Comparison of ENCODE assay signal across 23 mouse cellular contexts in genomic region chr6:84243385-84243784, GRCm38 (mm10).
DNase-seq lines count a peak whose midpoint lies in the region; ATAC-seq and TF ChIP-seq lines count a peak whose summit lies in the region.
"Had no signal": no experiment of that assay in that cellular context is flagged by ENCODE, and none has a peak within 500 bp of the region (broad histone marks: within the 10 kb centered on the region; RNA-seq: fewer than 3 reads in every experiment).

No protein-coding gene starts in this region.

- H3K4me3 ChIP-seq in heart, embryonic 11.5 days (ENCODE audit: low read depth, low read length), result no peak overlapping the region
- H3K4me3 ChIP-seq in heart, adult 2 months, result no peak overlapping the region
- H3K4me3 ChIP-seq in heart, embryonic 15.5 days, result no peak overlapping the region
- H3K4me3 ChIP-seq: embryonic facial prominence, embryonic 15.5 days; hindbrain, embryonic 12.5 days; liver, embryonic 13.5 days; lung, embryonic 15.5 days; stomach, embryonic 15.5 days had no signal

- TF ChIP-seq CTCF in heart, adult 2 months (IDR thresholded peaks at IDR 0.05), result no peak

- H3K9ac ChIP-seq in heart, embryonic 11.5 days (ENCODE audit: low read depth, low read length), result no peak overlapping the region
- no peak overlapping the region for H3K9ac ChIP-seq in heart, adult 2 months (ENCODE audit: low read depth, low read length)
- H3K9ac ChIP-seq in heart, embryonic 15.5 days, result no peak overlapping the region
- H3K9ac ChIP-seq: embryonic facial prominence, embryonic 15.5 days; hindbrain, embryonic 12.5 days; liver, embryonic 13.5 days; lung, embryonic 15.5 days; stomach, embryonic 15.5 days had no signal

- no peaks in the 10 kb centered on the region for H3K79me2 ChIP-seq in heart, adult 2 months (replicated peaks; ENCODE audit: control insufficient read depth, insufficient read depth, low read length)

- TF ChIP-seq EP300 in heart, adult 2 months (IDR thresholded peaks at IDR 0.05; ENCODE audit: insufficient read depth, low read depth, low read length), result peak; percentile 90

- peak; percentile 47; the same call in 1 of the 2 replicates for TF ChIP-seq POLR2A in heart, adult 2 months (IDR thresholded peaks at IDR 0.05; ENCODE audit: insufficient read depth, low read depth, low read length)

- 71% methylated on average over 3 of the region's 3 CpGs for WGBS in heart, embryonic 11.5 days (ENCODE audit: insufficient replicate concordance)
- 43% methylated on average over 3 of the region's 3 CpGs for WGBS in heart, adult 2 months
- 46% methylated on average over 3 of the region's 3 CpGs for WGBS in heart, embryonic 15.5 days

- H3K9me3 ChIP-seq in heart, embryonic 11.5 days (replicated peaks; ENCODE audit: control insufficient read depth, low read length), result no peaks in the 10 kb centered on the region
- no peaks in the 10 kb centered on the region for H3K9me3 ChIP-seq in heart, embryonic 15.5 days (replicated peaks)
- H3K9me3 ChIP-seq: embryonic facial prominence, embryonic 15.5 days; liver, embryonic 13.5 days; lung, embryonic 15.5 days; stomach, embryonic 15.5 days had no signal

- DNase-seq in heart, adult 18-20 months, result peak; percentile 65 to 87
- DNase-seq in heart, adult 2 months, result peak in 1 of 2 experiments; percentile 78
- DNase-seq in heart, postnatal 4 days, result peak; percentile 61
- DNase-seq in kidney, postnatal 14 days, result no peak
- DNase-seq in adipocyte (ENCODE audit: low spot score), result no peak
- DNase-seq in thymus, postnatal 25 days, result no peak
- DNase-seq: adrenal gland, postnatal 10 days; cerebellum, adult 2 months; kidney, postnatal 36 days; liver, embryonic 13.5 days; right cerebral cortex, postnatal 4 days; thymus, adult 2 months had no signal

- H3K27me3 ChIP-seq in heart, embryonic 11.5 days (ENCODE audit: control insufficient read depth, insufficient read depth, low read length), result no peaks in the 10 kb centered on the region
- no peaks in the 10 kb centered on the region for H3K27me3 ChIP-seq in heart, adult 2 months (ENCODE audit: control insufficient read depth, insufficient read depth, low read length)
- no peaks in the 10 kb centered on the region for H3K27me3 ChIP-seq in heart, embryonic 15.5 days
- H3K27me3 ChIP-seq: embryonic facial prominence, embryonic 15.5 days; hindbrain, embryonic 12.5 days; liver, embryonic 13.5 days; lung, embryonic 15.5 days; stomach, embryonic 15.5 days had no signal

- H3K4me1 ChIP-seq in heart, embryonic 11.5 days (ENCODE audit: control insufficient read depth, insufficient read depth, low read length), result peaks cover 8% of the 10 kb centered on the region; the same call in 1 of the 2 replicates
- H3K4me1 ChIP-seq in heart, adult 2 months (ENCODE audit: control insufficient read depth, insufficient read depth, low read length), result peaks cover 6% of the 10 kb centered on the region
- H3K4me1 ChIP-seq in heart, embryonic 15.5 days (replicated peaks), result peaks cover 16% of the 10 kb centered on the region
- H3K4me1 ChIP-seq: liver, embryonic 13.5 days; lung, embryonic 15.5 days; stomach, embryonic 15.5 days had no signal

- H3K27ac ChIP-seq in heart, embryonic 11.5 days (ENCODE audit: low read depth, low read length), result no peak overlapping the region
- peak overlapping the region; percentile 89 for H3K27ac ChIP-seq in heart, adult 2 months
- peak overlapping the region; percentile 71 for H3K27ac ChIP-seq in heart, embryonic 15.5 days
- H3K27ac ChIP-seq: embryonic facial prominence, embryonic 15.5 days; hindbrain, embryonic 12.5 days; liver, embryonic 13.5 days; lung, embryonic 15.5 days; macrophage; stomach, embryonic 15.5 days had no signal

- no peak for ATAC-seq in heart, embryonic 11.5 days (replicated peaks; ENCODE audit: insufficient number of reproducible peaks, low FRiP score, low TSS enrichment)
- ATAC-seq in heart, embryonic 15.5 days (replicated peaks; ENCODE audit: insufficient number of reproducible peaks, insufficient read depth, low FRiP score, low read depth), result peak; percentile 87
- ATAC-seq: activated CD4-positive, CD25-positive, alpha-beta regulatory T cell, adult 4 months; forebrain, embryonic 14.5 days; intestine, postnatal 0 days; midbrain, embryonic 16.5 days had no signal

- no peaks in the 10 kb centered on the region for H3K36me3 ChIP-seq in heart, embryonic 11.5 days (ENCODE audit: control insufficient read depth, insufficient read depth, low read length)
- no peaks in the 10 kb centered on the region for H3K36me3 ChIP-seq in heart, adult 2 months (ENCODE audit: control insufficient read depth, insufficient read depth, low read length)
- no peaks in the 10 kb centered on the region for H3K36me3 ChIP-seq in heart, embryonic 15.5 days
- H3K36me3 ChIP-seq: embryonic facial prominence, embryonic 15.5 days; hindbrain, embryonic 12.5 days; liver, embryonic 13.5 days; lung, embryonic 15.5 days; stomach, embryonic 15.5 days had no signal

- no peak overlapping the region for H3K4me2 ChIP-seq in heart, embryonic 11.5 days
- H3K4me2 ChIP-seq in heart, embryonic 15.5 days, result no peak overlapping the region
- H3K4me2 ChIP-seq: embryonic facial prominence, embryonic 15.5 days; hindbrain, embryonic 12.5 days; liver, embryonic 13.5 days; lung, embryonic 15.5 days; stomach, embryonic 15.5 days had no signal

- intact Hi-C loops in heart, adult 2 months (cut with DNase I), result loop anchor here (2.0 kb wide), 1 partner anchor 17 kb away; no protein-coding TSS in a partner anchor

Comparison
In these comparisons a context has a peak if more than half of its experiments do, and no peak if none do; other contexts are left out.
1. DNase-seq: peak in heart, adult 18-20 months (2 of 2) and heart, postnatal 4 days (single experiment); none in kidney, postnatal 14 days (single experiment), adipocyte (single experiment) and thymus, postnatal 25 days (single experiment).